Mouse (Mus musculus): Measurements from ENCODE around the gene Rab25.

Rab25 gene

DNA sequence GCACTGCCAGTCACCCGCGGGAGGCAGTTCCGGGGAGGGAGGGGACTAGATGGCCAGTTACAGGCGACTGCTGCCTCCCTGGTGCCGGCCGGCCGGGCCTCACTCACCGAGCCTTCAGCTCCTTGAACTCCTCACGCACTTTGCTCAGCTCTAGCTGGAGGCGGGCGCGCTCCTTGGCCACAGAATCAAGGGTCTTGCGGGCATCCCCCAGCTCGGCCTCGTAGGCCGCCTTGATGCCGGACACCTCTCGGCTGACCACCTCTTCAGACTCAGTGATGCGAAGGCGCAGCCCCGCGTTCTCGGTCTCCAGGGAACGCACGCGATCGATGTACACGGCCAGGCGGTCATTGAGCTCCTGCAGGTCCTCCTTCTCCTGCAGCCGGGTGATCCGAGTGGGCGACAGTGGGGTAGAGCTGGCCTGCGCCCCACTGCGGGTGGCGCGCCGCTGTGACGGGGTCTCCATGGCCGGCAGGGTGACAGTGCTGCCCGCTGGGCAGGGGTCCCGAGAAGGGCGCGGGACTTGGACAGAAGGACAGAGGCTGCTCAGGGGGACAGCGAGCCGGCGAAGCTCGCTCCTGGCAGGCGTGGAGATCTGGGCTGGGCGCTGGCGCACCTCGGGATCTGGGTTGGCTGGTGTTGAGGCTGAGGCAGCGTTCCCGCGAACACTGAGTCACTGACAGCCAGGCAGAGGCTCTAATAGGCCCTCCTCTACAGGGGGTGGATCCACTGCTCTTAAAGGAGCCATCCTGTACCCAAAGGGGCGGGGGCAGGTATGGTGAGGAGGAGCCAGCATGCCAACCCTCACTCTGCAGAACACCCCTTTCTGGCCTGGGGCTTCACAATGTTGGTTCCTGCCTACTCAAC, 45.2 kb downstream of the Rab25 start:
- DNase-seq (ENCODE audit: low read depth) = peak; percentile 91

DNA sequence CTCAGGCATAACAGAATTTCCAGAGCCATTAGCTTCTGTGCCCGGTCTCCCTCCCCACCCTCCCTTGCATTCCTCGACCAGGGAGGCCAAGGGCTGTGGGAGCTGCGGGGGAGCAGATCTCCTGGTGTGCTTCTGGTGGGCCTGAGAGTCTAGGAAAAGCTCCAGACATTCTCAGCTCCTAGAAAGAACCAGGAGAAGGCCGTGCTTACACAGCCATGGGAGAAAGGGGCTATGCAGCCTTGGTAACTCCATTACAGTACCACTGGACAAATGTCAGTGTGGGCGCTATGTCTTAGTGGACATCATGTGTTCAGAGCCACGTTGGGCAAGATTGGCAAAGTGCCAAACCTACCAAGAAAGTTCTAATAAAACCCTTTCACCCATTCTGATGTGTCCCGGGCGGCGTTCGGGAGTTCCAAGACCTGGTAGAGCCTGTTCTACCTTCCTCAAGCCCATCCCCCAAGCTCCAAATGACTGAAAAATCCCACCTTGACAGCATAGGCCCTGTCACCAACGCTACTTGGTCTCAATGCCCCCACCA, 46.0 kb downstream of the Rab25 start:
- no peak for DNase-seq (ENCODE audit: low read depth)

DNA sequence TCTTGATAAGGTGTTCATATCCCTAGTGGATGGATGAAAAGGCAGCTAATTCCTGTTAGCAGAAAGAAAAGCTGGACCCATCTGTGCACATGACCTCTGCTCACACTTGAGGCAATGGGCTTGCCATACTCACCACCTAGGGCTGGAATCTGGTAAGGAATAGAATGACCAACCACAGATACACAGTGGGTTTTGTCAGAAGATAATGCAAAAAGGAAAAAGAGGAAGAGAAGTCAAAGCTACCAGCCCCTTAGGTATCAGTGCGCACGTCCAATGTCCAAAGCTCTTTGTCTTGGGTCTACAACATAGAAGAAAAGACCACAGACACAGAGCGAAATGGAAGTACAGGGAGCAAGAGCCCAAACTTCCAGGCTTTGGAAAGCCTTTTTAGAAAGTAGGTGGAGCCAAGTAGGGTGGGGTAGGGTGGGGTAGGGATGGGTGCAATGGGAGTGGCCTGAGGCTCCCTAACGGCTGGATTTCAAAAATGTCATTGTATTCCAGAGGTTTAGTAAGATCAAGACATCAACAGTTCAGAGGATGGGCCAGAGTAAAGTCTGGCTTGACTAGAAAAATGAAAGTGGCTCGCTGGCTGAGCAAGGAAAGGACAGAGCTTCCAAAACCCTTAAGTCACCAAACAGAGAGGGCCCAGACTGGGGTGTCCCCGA, 46.6 kb downstream of the Rab25 start:
- no peak for DNase-seq (ENCODE audit: low read depth)

DNA sequence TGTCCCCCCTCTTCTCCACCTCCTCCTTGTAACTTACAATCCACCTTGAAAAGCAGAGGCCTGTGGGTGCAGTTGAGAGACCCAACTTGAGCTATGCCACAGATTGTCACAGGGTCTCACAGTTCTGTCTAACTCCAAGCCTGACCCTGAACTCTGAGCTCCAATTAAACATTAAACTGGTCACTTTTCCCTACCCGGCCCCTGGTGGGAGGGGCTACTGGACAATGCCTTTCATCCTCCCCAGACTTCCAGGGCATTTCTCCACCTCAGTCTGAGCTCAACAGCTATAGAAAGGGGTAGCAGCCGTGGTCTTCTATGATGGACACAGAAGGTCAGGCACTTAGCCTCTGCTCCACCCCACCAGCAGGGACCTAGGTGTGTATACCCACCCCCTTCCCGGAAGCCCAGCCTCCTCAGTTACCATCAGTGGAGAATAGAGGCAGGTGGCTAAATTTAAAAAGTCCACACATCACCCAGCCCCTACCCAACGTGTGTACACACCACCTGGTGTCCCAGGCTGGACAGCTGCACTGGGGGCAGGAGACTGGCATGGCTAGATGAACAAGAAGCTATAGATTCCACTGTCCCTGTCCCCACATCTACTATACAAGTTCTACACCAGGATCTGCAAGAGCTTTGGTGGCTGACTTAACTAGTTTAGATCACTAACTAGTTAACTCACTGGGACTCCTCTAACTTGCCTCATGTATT, 47.3 kb downstream of the Rab25 start:
- DNase-seq (ENCODE audit: low read depth) = no peak

DNA sequence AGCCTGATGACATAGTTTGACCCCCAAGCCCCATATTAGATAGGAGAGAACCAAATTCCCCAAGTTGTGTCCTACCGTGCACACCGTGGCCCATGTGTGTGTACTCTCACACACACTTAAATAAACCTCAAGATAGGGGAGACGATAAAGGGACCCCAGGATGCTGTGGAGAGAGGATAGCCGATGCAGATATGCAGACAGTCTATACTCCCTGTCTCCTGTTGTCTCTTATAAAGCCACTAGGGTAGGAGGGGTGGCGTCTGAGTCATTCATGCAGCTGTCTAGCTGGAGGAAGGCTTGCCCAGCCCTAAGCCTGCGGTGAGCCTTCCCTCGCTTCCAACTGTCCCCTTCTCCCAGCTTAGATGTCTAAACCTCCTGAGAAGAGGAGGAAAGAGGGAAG, 48.0 kb downstream of the Rab25 start:
- DNase-seq (ENCODE audit: low read depth) = no peak

DNA sequence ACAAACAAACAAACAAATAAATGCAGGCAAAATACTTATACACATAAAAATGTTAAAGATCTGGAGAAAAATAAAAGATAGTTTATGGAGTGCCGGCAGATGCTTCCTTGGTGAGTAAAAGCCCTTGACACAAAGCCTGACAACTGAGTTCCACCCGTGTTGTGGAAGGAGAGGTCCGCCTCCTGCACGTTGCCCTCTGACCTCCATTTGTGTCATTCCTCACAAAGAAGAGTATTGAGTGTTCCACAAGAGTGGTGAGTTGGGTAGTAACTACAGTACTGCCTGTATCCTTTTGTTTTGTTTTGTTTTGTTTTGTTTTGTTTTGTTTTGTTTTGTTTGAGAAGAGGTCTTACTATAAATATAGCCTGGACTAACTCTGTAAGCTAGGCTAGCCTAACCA, 48.5 kb downstream of the Rab25 start:
- no peak for DNase-seq (ENCODE audit: low read depth)

DNA sequence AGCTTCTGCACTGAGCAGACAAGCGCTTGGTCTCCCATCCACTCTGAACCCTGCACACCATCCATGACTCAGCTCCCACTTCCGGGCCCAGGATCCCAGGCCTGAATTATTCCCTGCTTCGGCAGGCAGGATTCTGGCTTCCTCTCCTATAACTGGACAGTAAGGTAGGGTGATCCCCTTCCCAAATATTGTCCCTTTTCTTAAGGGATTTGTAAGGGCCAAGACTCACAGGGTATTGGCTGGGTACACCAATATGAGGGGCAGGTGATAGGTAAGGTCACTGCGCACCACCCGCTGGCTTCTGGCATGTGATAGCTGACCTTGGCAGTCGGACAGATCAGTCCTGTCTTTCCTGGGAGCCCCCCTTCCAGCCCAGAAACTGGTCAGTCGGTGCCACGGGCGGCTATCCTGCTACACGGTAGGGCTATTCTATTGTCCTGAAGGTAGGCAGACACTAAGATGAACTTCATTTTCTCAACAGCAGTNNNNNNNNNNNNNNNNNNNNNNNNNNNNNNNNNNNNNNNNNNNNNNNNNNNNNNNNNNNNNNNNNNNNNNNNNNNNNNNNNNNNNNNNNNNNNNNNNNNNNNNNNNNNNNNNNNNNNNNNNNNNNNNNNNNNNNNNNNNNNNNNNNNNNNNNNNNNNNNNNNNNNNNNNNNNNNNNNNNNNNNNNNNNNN, 52.2 kb downstream of the Rab25 start:
- DNase-seq (ENCODE audit: low read depth) = no peak

DNA sequence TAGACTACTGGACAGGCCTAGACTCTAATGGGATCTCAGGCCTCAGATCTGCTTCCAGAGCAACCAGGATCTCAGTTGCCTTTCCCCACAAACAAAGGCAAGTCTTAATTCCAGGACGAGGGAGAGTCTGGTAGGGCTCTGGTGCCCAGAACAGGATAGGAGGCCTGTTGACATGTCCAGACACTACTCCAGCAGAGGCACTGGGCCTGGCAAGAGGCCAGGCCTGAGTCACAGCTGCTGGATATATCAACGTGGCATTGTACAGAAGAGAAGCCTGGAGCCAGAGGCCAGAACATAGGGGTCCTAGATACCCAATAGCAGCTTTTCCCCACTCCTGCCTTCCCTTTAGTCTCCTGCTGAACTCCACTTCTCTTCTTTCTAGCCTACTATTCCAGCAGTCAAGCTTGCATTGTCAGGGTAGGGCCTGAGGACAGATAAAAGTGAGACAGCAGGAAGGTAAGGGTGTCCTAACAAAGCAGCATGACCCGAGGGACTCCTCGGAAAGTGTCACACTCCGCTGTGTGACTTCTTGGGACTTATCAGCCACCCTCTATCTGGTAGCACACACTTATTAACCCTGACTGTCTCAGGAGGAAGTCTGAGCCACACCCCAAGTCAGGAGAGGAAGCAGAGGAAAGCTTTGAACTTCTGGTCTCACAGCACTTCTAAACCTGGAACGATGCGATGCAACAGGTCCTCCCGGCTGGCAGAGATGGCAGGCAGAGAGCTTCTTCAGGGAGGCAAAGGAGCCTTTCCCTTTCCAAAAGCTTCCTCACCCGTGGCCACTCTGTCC, 53.1 kb downstream of the Rab25 start:
- peak; percentile 79 for DNase-seq (ENCODE audit: low read depth)

DNA sequence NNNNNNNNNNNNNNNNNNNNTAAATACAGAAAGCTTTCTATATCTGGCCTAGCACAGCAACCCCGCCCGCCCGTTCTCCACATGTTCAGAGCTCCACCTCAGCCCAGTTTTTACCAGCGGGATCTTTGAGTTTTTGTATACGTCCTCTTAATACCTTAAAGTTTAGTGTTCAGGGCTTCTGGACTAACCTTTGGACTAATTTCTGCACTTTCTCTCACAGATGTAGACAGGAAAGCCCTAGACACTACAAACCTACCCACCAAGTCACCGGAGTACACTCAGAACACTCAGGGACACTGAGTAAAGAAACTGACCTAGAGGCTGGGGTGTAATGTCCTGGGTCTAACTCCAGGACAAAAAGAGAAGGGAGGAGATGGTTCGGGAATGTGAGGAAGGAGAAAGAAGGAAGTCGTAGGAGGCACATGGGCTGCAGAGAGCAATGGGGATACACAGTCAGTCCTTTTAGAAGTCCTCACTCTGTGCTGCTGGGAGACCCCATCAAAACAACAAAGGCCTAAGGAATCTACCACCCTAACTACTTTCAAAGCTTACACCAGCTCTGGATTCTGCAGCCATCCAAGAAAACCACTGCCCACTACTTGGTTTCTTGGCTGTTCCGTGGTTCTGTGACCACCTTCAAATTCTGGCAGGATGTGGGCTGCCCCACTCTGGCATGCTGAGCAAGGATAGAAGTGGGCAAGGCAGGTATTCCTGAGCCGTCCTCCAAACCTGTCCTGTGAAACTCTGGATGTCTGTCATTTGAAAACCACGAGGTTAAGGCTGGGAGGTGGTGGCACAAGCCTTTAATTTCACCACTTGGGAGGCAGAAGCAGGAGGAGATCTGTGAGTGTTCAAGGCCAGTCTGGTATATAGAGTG, 54.2 kb downstream of the Rab25 start:
- no peak for DNase-seq (ENCODE audit: low read depth)

Measured in c-Kit-positive CD71-positive TER-119-negative erythroid progenitor cells, embryonic 14.5 days (primary cell).